Mouse (Mus musculus) limb, embryonic 11.5 days (tissue): Measurements from ENCODE around the gene Dlg4. TPM values are rescaled to one million over a fixed set of nuclear protein-coding genes. Genes with fewer than 3 reads are reported as not detected.
A peak's percentile ranks its signal among the peaks of the same experiment; 100 is the strongest.

Experiments
- ATAC-seq: fragments of 200-750 bp; cut with Nextera tagmentation; 2 replicates; pipeline ENCODE4 v1.8.0; 2017; ENCODE audit warnings: low read depth; ENCODE audit not compliant: insufficient number of reproducible peaks, low FRiP score, low TSS enrichment
- DNase-seq: peaks from one replicate; pipeline ENCODE4 v3.0.0-alpha.2; 2015; ENCODE audit warnings: low spot score
- H3K27ac ChIP-seq: fragments of 300-500 bp; sonication (generic); replicated peaks from 2 replicates; pipeline ENCODE4 v1.5.1; 2014; ENCODE audit warnings: low read depth, mild to moderate bottlenecking, low read length
- H3K27me3 ChIP-seq: fragments of 300-500 bp; sonication (generic); 2 replicates; pipeline ENCODE4 v1.6.1; 2014; ENCODE audit warnings: mild to moderate bottlenecking, low read length, mixed read lengths; ENCODE audit not compliant: control insufficient read depth, insufficient read depth
- H3K36me3 ChIP-seq: fragments of 300-500 bp; sonication (generic); 2 replicates; pipeline ENCODE4 v1.6.1; 2014; ENCODE audit warnings: mild to moderate bottlenecking, low read length, moderate library complexity, mixed read lengths; ENCODE audit not compliant: control insufficient read depth, insufficient read depth
- H3K4me1 ChIP-seq: fragments of 300-500 bp; sonication (generic); 2 replicates; pipeline ENCODE4 v1.6.1; 2014; ENCODE audit warnings: low read length, mixed read lengths; ENCODE audit not compliant: control insufficient read depth, insufficient read depth
- H3K4me2 ChIP-seq: fragments of 300-500 bp; sonication (generic); 2 replicates; pipeline ENCODE4 v1.6.1; 2014; ENCODE audit warnings: low read depth, mild to moderate bottlenecking, moderate library complexity; ENCODE audit not compliant: severe bottlenecking
- H3K4me3 ChIP-seq: fragments of 300-500 bp; sonication (generic); 2 replicates; pipeline ENCODE4 v1.5.1; 2014; ENCODE audit warnings: low read depth, low read length
- H3K9ac ChIP-seq: fragments of 300-500 bp; sonication (generic); 2 replicates; pipeline ENCODE4 v1.6.1; 2014; ENCODE audit warnings: mild to moderate bottlenecking, low read length
- H3K9me3 ChIP-seq: fragments of 300-500 bp; sonication (generic); 2 replicates; pipeline ENCODE4 v1.6.1; 2016; ENCODE audit warnings: low read length; ENCODE audit not compliant: control insufficient read depth
- WGBS: fragments of 180-500 bp; shearing (Covaris S2); extraction: QIAGEN DNeasy Blood & Tissue Kit; methylation state at CpG from one replicate; pipeline ENCODE4 v1.1.7; 2014; 5-methylcytosine and 5-hydroxymethylcytosine counted together
- polyA plus RNA-seq: library from polyadenylated mRNA; unstranded; fragments of >200 nt; fragmentation: Nextera tagmentation; extraction: Ambion mirVana; gene quantifications from 2 replicates; pipeline ENCODE4 v1.2.1, GENCODE M21; 2014

Dlg4 gene
- polyA plus RNA-seq, 1 experiment from 2014 or later, result 10.8 TPM

GRCm38 (mm10) chr11:70028401-70029129, 11.8 kb downstream of the Dlg4 start:
- no peak for ATAC-seq
- no peak overlapping the region for H3K9ac ChIP-seq

GRCm38 (mm10) chr11:70029130-70029801, 12.5 kb downstream of the Dlg4 start:
- peaks cover 47% of the 10 kb centered on the region for H3K4me1 ChIP-seq

More at GRCm38 (mm10) chr11:70028401-70029129, 11.8 kb downstream of the Dlg4 start:
- 30% methylated on average over 12 of the region's 12 CpGs for WGBS
- Histone ChIP-seq H3K4me2 (peak overlapping the region; percentile 45), H3K9me3 (no peaks in the 10 kb centered on the region), H3K36me3 (peaks cover 12% of the 10 kb centered on the region), H3K27ac (peak overlapping the region; percentile 68; the same call in 1 of the 2 replicates), H3K4me3 (peak overlapping the region; percentile 15), H3K27me3 (no peaks in the 10 kb centered on the region), H3K4me1 (peaks cover 52% of the 10 kb centered on the region)
- DNase-seq, result no peak

DNA sequence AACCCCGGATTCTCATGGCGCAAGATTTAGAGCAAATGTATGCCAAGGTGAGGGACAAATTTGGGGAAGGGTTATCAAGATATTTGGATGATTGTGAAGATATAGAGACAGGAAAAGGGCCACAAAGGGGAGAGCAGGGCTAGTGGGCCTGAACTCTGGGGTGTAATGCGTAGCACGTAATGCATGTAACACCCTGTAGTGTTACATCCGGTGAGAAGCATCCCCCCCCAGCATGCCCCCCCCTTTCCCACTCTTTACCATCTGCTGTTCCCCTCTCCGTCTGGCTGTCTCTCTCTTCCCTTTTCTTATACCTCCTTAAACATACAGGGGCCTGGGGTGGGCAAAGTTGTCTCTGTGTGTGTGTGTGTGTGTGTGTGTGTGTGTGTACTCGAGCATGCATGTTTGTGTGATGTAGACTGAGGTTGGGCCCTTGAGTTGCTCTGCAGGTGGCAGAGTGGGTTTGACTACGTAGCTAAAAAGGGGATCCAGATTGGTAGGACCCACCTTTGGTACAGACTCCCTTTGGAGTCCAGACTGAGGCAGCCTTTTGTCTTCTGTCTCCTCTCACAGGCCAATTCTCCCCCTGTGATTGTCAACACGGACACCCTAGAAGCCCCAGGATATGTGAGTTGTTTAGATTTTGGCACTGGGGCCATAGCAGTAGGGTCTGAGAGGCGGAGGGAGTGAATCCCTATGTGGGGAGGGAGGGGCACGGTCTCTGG, 13.2 kb downstream of the Dlg4 start:
- H3K4me2 ChIP-seq, result peak overlapping the region; percentile 45
- H3K4me1 ChIP-seq, result peaks cover 47% of the 10 kb centered on the region
- no peaks in the 10 kb centered on the region for H3K9me3 ChIP-seq
- no peak overlapping the region for H3K9ac ChIP-seq
- DNase-seq (no peak), ATAC-seq (peak; percentile 11; the same call in 1 of the 2 replicates)
- WGBS, result 44% methylated on average over 11 of the region's 11 CpGs
- H3K36me3 ChIP-seq, result peaks cover 12% of the 10 kb centered on the region
- peak overlapping the region; percentile 15 for H3K4me3 ChIP-seq
- no peak overlapping the region; the same call in 1 of the 2 replicates for H3K27ac ChIP-seq
- no peaks in the 10 kb centered on the region for H3K27me3 ChIP-seq

More at GRCm38 (mm10) chr11:70029130-70029801, 12.5 kb downstream of the Dlg4 start:
- DNase-seq, result peak; percentile 91
- H3K9ac ChIP-seq, result no peak overlapping the region; the same call in 1 of the 2 replicates
- H3K27ac ChIP-seq, result peak overlapping the region; percentile 68
- peak overlapping the region; percentile 15 for H3K4me3 ChIP-seq
- H3K4me2 ChIP-seq, result peak overlapping the region; percentile 45
- H3K27me3 ChIP-seq, result no peaks in the 10 kb centered on the region
- ATAC-seq, result peak; percentile 88
- H3K36me3 ChIP-seq, result peaks cover 12% of the 10 kb centered on the region
- under 1% methylated on average over 20 of the region's 20 CpGs for WGBS
- H3K9me3 ChIP-seq, result no peaks in the 10 kb centered on the region

DNA sequence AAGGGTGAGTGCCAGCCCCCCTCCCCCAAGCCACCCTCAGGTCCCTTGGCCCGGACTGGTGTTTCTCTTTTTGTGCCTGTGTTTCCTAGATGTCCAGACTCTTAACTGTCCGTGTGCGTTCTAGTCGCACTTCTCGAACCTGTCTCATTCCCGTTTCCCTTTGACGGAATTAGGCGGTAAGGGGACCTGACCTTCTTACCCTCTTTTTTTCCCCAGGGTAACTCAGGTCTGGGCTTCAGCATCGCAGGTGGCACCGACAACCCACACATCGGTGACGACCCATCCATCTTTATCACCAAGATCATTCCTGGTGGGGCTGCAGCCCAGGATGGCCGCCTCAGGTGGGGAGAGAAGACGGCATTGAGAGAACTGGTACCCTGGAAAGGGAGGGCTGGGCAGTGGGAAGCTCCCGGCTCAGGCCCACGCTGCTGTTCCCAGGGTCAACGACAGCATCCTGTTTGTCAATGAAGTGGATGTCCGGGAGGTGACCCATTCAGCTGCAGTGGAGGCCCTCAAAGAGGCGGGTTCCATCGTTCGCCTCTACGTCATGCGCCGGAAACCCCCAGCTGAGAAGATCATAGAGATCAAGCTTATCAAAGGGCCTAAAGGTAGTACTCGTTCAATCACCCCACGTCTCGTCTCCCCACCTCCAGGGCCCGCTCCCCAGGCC, 14.0 kb downstream of the Dlg4 start:
- no peak overlapping the region for H3K4me2 ChIP-seq
- peaks cover 43% of the 10 kb centered on the region for H3K4me1 ChIP-seq
- no peaks in the 10 kb centered on the region for H3K27me3 ChIP-seq
- no peak for ATAC-seq
- H3K4me3 ChIP-seq, result no peak overlapping the region
- no peak overlapping the region for H3K27ac ChIP-seq
- H3K36me3 ChIP-seq, result peaks cover 12% of the 10 kb centered on the region
- no peak for DNase-seq
- WGBS, result 95% methylated on average over 28 of the region's 28 CpGs
- no peak overlapping the region for H3K9ac ChIP-seq
- no peaks in the 10 kb centered on the region for H3K9me3 ChIP-seq

DNA sequence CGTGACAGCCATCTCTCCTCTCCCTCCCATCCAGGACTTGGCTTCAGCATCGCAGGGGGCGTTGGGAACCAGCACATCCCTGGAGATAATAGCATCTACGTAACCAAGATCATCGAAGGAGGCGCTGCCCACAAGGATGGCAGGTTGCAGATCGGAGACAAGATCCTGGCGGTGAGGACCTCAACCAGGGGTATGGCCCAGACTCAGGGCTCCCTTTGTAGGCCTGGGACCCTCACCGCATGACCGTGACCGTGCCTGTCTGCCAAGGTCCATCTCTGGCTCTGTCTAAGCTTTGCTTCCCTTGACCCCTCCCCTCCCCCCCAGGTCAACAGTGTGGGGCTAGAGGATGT, 14.6 kb downstream of the Dlg4 start:
- H3K36me3 ChIP-seq, result peaks cover 12% of the 10 kb centered on the region
- peaks cover 38% of the 10 kb centered on the region for H3K4me1 ChIP-seq
- no peak overlapping the region for H3K4me3 ChIP-seq

GRCm38 (mm10) chr11:70038174-70038573, 21.4 kb downstream of the Dlg4 start:
- H3K4me3 ChIP-seq, result no peak overlapping the region

More for the DNA sequence above, 14.6 kb downstream of the Dlg4 start:
- H3K27ac ChIP-seq, result no peak overlapping the region
- no peaks in the 10 kb centered on the region for H3K27me3 ChIP-seq
- whole genome bisulfite sequencing, result 97% methylated on average over 11 of the region's 11 CpGs
- DNase-seq, result no peak
- no peak overlapping the region for H3K4me2 ChIP-seq
- no peak overlapping the region for H3K9ac ChIP-seq
- ATAC-seq, result no peak
- H3K9me3 ChIP-seq, result no peaks in the 10 kb centered on the region

GRCm38 (mm10) chr11:70039631-70040030, 22.9 kb downstream of the Dlg4 start:
- Histone ChIP-seq H3K9me3 (no peaks in the 10 kb centered on the region), H3K4me3 (no peak overlapping the region), H3K4me2 (no peak overlapping the region), H3K4me1 (no peaks in the 10 kb centered on the region), H3K27ac (no peak overlapping the region), H3K9ac (no peak overlapping the region), H3K27me3 (no peaks in the 10 kb centered on the region), H3K36me3 (peaks cover 6% of the 10 kb centered on the region)
- 86% methylated on average over 10 of the region's 10 CpGs for WGBS
- DNase-seq, result no peak
- no peak for ATAC-seq

More at GRCm38 (mm10) chr11:70038174-70038573, 21.4 kb downstream of the Dlg4 start:
- no peaks in the 10 kb centered on the region; the same call in 1 of the 2 replicates for H3K36me3 ChIP-seq
- 72% methylated on average over 7 of the region's 7 CpGs for whole genome bisulfite sequencing
- H3K4me2 ChIP-seq, result no peak overlapping the region
- H3K4me1 ChIP-seq, result no peaks in the 10 kb centered on the region
- no peaks in the 10 kb centered on the region for H3K9me3 ChIP-seq
- DNase-seq, result no peak
- no peak overlapping the region for H3K9ac ChIP-seq
- ATAC-seq, result no peak
- H3K27ac ChIP-seq, result no peak overlapping the region
- H3K27me3 ChIP-seq, result no peaks in the 10 kb centered on the region

DNA sequence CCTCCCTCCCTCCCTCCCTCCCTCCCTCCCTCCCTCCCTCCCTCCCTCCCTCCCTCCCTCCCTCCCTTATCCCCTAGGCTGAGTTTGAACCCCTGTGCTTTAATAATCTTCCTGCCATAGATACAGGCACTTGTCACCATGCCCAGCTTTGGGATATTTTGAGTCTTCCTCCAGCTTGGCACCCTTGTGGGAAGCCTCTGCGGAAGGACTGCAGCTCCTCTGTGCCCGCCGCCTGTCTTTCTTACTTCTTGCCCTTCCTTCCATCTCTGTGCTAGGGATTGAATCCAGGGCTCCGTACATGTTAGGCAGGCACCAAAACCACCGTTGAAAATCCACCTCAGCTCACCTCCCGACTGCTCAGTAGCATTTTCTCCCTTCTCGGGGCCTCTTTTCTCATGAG, 23.4 kb downstream of the Dlg4 start:
- Histone ChIP-seq H3K4me2 (no peak overlapping the region), H3K9ac (no peak overlapping the region), H3K27me3 (no peaks in the 10 kb centered on the region), H3K36me3 (peaks cover 6% of the 10 kb centered on the region), H3K27ac (no peak overlapping the region), H3K9me3 (no peaks in the 10 kb centered on the region), H3K4me3 (no peak overlapping the region), H3K4me1 (no peaks in the 10 kb centered on the region)
- DNase-seq, result no peak
- no peak for ATAC-seq
- WGBS, result 88% methylated on average over 7 of the region's 7 CpGs
